Mouse (Mus musculus) left cerebral cortex, adult 18-20 months (tissue): Measurements from ENCODE around the gene Evx2. TPM values are rescaled to one million over a fixed set of nuclear protein-coding genes. Genes with fewer than 3 reads are reported as not detected.

ENCODE experiments used
- DNase-seq, 2 experiments: peaks; one replicate each; pipeline ENCODE4 v3.0.0; 2021 to 2022; ENCODE audit warnings: low spot score in 2 of 2, mixed read lengths in 1 of 2
- total RNA-seq, 2 experiments: library from RNA; stranded (reverse); gene quantifications; 2 replicates each; pipeline ENCODE4 v1.2.3; 2021

Evx2 gene
- total RNA-seq, 2 experiments from 2014 or later: not detected

- DNase-seq: no peak
These were observed 22.5 kb upstream of the Evx2 start for GRCm38 (mm10) chr2:74681594-74682531.

GRCm38 (mm10) chr2:74680561-74681398 is 21.4 kb upstream of the Evx2 start:
- DNase-seq: no peak

GRCm38 (mm10) chr2:74679980-74680379 is 20.6 kb upstream of the Evx2 start:
- no peak for DNase-seq

- no peak for DNase-seq
These were observed 20.2 kb upstream of the Evx2 start for GRCm38 (mm10) chr2:74679596-74679971.

- DNase-seq: no peak
These were observed 19.7 kb upstream of the Evx2 start, which contains the start of gene Hoxd11 for GRCm38 (mm10) chr2:74678891-74679595. Gene Hoxd11, plus strand, starts transcription at chr2:74679557.

- DNase-seq: no peak
These were observed 17.7 kb upstream of the Evx2 start for GRCm38 (mm10) chr2:74677106-74677505.

GRCm38 (mm10) chr2:74676376-74677052 is 17.2 kb upstream of the Evx2 start:
- DNase-seq: no peak

GRCm38 (mm10) chr2:74675666-74676282 is 16.4 kb upstream of the Evx2 start:
- no peak for DNase-seq

- DNase-seq: no peak
These were observed 15.7 kb upstream of the Evx2 start, which contains the start of gene Hoxd12 for GRCm38 (mm10) chr2:74674881-74675665. Gene Hoxd12, plus strand, starts transcription at chr2:74675013.

- DNase-seq: no peak
These were observed 14.6 kb upstream of the Evx2 start for GRCm38 (mm10) chr2:74673835-74674425.

GRCm38 (mm10) chr2:74672481-74673362 is 13.4 kb upstream of the Evx2 start:
- DNase-seq: no peak

- DNase-seq: no peak
These were observed 12.5 kb upstream of the Evx2 start for GRCm38 (mm10) chr2:74671847-74672246.

GRCm38 (mm10) chr2:74670632-74671188 is 11.4 kb upstream of the Evx2 start:
- DNase-seq: no peak

- DNase-seq: no peak
These were observed 10.4 kb upstream of the Evx2 start for GRCm38 (mm10) chr2:74669650-74670235.

- no peak for DNase-seq
These were observed 9.8 kb upstream of the Evx2 start for GRCm38 (mm10) chr2:74669230-74669578.

GRCm38 (mm10) chr2:74668370-74669229 is 9.2 kb upstream of the Evx2 start:
- DNase-seq: no peak
